Mouse (Mus musculus) midbrain, embryonic 13.5 days (tissue): ENCODE measurements around the gene Rhbdd2. TPM values are rescaled to one million over a fixed set of nuclear protein-coding genes. Genes with fewer than 3 reads are reported as not detected.
"Not testable (repeated sequence)": the region's sequence is repeated elsewhere in the genome, so short reads cannot be mapped to it uniquely, and the experiment has no call there.

Experiments used
- ATAC-seq: fragments of 200-750 bp; cut with Nextera tagmentation; 2 replicates; pipeline ENCODE4 v1.8.0; 2017; ENCODE audit warnings: mild to moderate bottlenecking, moderate TSS enrichment, moderate library complexity
- H3K27ac ChIP-seq: fragments of 300-500 bp; sonication (generic); 2 replicates; pipeline ENCODE4 v1.5.1; 2015; ENCODE audit warnings: inconsistent platforms, mild to moderate bottlenecking, moderate library complexity
- H3K27me3 ChIP-seq: fragments of 300-500 bp; sonication (generic); 2 replicates; pipeline ENCODE4 v1.6.1; 2015; ENCODE audit warnings: mild to moderate bottlenecking, inconsistent platforms
- H3K36me3 ChIP-seq: fragments of 300-500 bp; sonication (generic); 2 replicates; pipeline ENCODE4 v1.6.1; 2015; ENCODE audit warnings: mild to moderate bottlenecking, inconsistent platforms
- H3K4me1 ChIP-seq: fragments of 300-500 bp; sonication (generic); replicated peaks from 2 replicates; pipeline ENCODE4 v1.6.1; 2015; ENCODE audit warnings: inconsistent platforms
- H3K4me2 ChIP-seq: fragments of 300-500 bp; sonication (generic); replicated peaks from 2 replicates; pipeline ENCODE4 v1.6.1; 2015; ENCODE audit warnings: moderate library complexity, mild to moderate bottlenecking, inconsistent platforms
- H3K4me3 ChIP-seq: fragments of 300-500 bp; sonication (generic); replicated peaks from 2 replicates; pipeline ENCODE4 v1.5.1; 2015; ENCODE audit warnings: mild to moderate bottlenecking, inconsistent platforms
- H3K9ac ChIP-seq: fragments of 300-500 bp; sonication (generic); replicated peaks from 2 replicates; pipeline ENCODE4 v1.6.1; 2015; ENCODE audit warnings: mild to moderate bottlenecking, inconsistent platforms
- H3K9me3 ChIP-seq: fragments of 300-500 bp; sonication (generic); 2 replicates; pipeline ENCODE4 v1.6.1; 2016; ENCODE audit warnings: mild to moderate bottlenecking, inconsistent platforms
- WGBS: fragments of 180-500 bp; shearing (Covaris S2); methylation state at CpG from one replicate; pipeline ENCODE4 v1.1.7; 2015; 5-methylcytosine and 5-hydroxymethylcytosine counted together
- polyA plus RNA-seq: library from polyadenylated mRNA; unstranded; fragments of >200 nt; fragmentation: Nextera tagmentation; extraction: Ambion mirVana; gene quantifications from 2 replicates; pipeline ENCODE4 v1.2.1, GENCODE M21; 2015

Rhbdd2 gene
- polyA plus RNA-seq: 88.1 and 88.3 TPM in 2 replicates

GRCm38 (mm10) chr5:135632117-135632796 is at the start of gene Rhbdd2:
Gene Rhbdd2 (plus strand): TSS chr5:135632618.
- H3K4me1 ChIP-seq: peaks cover 12% of the 10 kb centered on the region
- H3K36me3 ChIP-seq: peaks cover 23% of the 10 kb centered on the region
- H3K9ac ChIP-seq: peak within 1 kb of the TSS; percentile 85
- H3K27me3 ChIP-seq: no peaks in the 10 kb centered on the region
- H3K9me3 ChIP-seq: no peaks in the 10 kb centered on the region
- peak within 1 kb of the TSS; percentile 67 for H3K4me2 ChIP-seq
- peak within 1 kb of the TSS; percentile 79 for H3K4me3 ChIP-seq
- ATAC-seq: peak; percentile 99
- peak within 1 kb of the TSS; percentile 93 for H3K27ac ChIP-seq
- 12% methylated on average over 30 of the region's 30 CpGs for WGBS

- 93% methylated on average over 8 of the region's 8 CpGs for WGBS
- Histone ChIP-seq H3K36me3 (no peaks in the 10 kb centered on the region), H3K27ac (no peak overlapping the region), H3K9ac (no peak overlapping the region), H3K4me1 (no peaks in the 10 kb centered on the region), H3K27me3 (no peaks in the 10 kb centered on the region), H3K4me2 (no peak overlapping the region), H3K4me3 (no peak overlapping the region), H3K9me3 (no peaks in the 10 kb centered on the region; the same call in 1 of the 2 replicates)
- no peak for ATAC-seq
Measured at GRCm38 (mm10) chr5:135585691-135586090, 46.7 kb upstream of the Rhbdd2 start.

- no peak overlapping the region for H3K4me3 ChIP-seq
- 89% methylated on average over 4 of the region's 4 CpGs for WGBS
- no peak overlapping the region for H3K4me2 ChIP-seq
- ATAC-seq: no peak
- no peaks in the 10 kb centered on the region for H3K27me3 ChIP-seq
- H3K36me3 ChIP-seq: no peaks in the 10 kb centered on the region
- H3K9ac ChIP-seq: no peak overlapping the region
- H3K27ac ChIP-seq: no peak overlapping the region
- H3K4me1 ChIP-seq: no peaks in the 10 kb centered on the region
- H3K9me3 ChIP-seq: no peaks in the 10 kb centered on the region; the same call in 1 of the 2 replicates
Measured at GRCm38 (mm10) chr5:135587764-135588163, 44.7 kb upstream of the Rhbdd2 start.

- no peak for ATAC-seq
- Histone ChIP-seq H3K9ac (no peak overlapping the region), H3K4me3 (no peak overlapping the region), H3K36me3 (no peaks in the 10 kb centered on the region), H3K9me3 (no peaks in the 10 kb centered on the region; the same call in 1 of the 2 replicates), H3K27ac (no peak overlapping the region), H3K4me2 (no peak overlapping the region), H3K4me1 (no peaks in the 10 kb centered on the region), H3K27me3 (no peaks in the 10 kb centered on the region)
- WGBS: 82% methylated on average over 12 of the region's 12 CpGs
Measured at GRCm38 (mm10) chr5:135589996-135590784, 42.2 kb upstream of the Rhbdd2 start.

- not testable (repeated sequence) for H3K4me1 ChIP-seq, ATAC-seq, H3K27me3 ChIP-seq, H3K4me3 ChIP-seq, H3K9ac ChIP-seq, H3K9me3 ChIP-seq, H3K4me2 ChIP-seq, H3K27ac ChIP-seq, H3K36me3 ChIP-seq
- WGBS: no CpG with 5 or more reads among the region's 1 CpGs
Measured at GRCm38 (mm10) chr5:135604643-135605042, 27.8 kb upstream of the Rhbdd2 start.

- not testable (repeated sequence) for H3K9me3 ChIP-seq, H3K9ac ChIP-seq, H3K27me3 ChIP-seq, H3K27ac ChIP-seq, ATAC-seq, H3K36me3 ChIP-seq, H3K4me3 ChIP-seq, H3K4me2 ChIP-seq, H3K4me1 ChIP-seq
- WGBS: no CpG with 5 or more reads among the region's 1 CpGs
Measured at GRCm38 (mm10) chr5:135606717-135607116, 25.7 kb upstream of the Rhbdd2 start.

- Histone ChIP-seq H3K9me3 (peaks cover 10% of the 10 kb centered on the region; the same call in 1 of the 2 replicates), H3K4me1 (no peaks in the 10 kb centered on the region), H3K9ac (no peak overlapping the region), H3K27me3 (no peaks in the 10 kb centered on the region), H3K27ac (no peak overlapping the region), H3K36me3 (no peaks in the 10 kb centered on the region), H3K4me2 (no peak overlapping the region), H3K4me3 (no peak overlapping the region)
- 37% methylated on average over 1 of the region's 1 CpGs for WGBS
- ATAC-seq: no peak
Measured at GRCm38 (mm10) chr5:135607581-135607980, 24.8 kb upstream of the Rhbdd2 start.

GRCm38 (mm10) chr5:135609794-135610193 is 22.6 kb upstream of the Rhbdd2 start:
- Histone ChIP-seq H3K4me3 (no peak overlapping the region), H3K36me3 (no peaks in the 10 kb centered on the region), H3K27me3 (no peaks in the 10 kb centered on the region), H3K9ac (no peak overlapping the region), H3K4me1 (no peaks in the 10 kb centered on the region), H3K4me2 (no peak overlapping the region), H3K9me3 (peaks cover 4% of the 10 kb centered on the region; the same call in 1 of the 2 replicates), H3K27ac (no peak overlapping the region)
- 86% methylated on average over 4 of the region's 4 CpGs for WGBS
- ATAC-seq: no peak

- not testable (repeated sequence) for ATAC-seq, H3K36me3 ChIP-seq, H3K4me2 ChIP-seq, H3K9me3 ChIP-seq, H3K4me3 ChIP-seq, H3K27me3 ChIP-seq, H3K4me1 ChIP-seq, H3K27ac ChIP-seq, H3K9ac ChIP-seq
- 88% methylated on average over 10 of the region's 10 CpGs for WGBS
Measured at GRCm38 (mm10) chr5:135619741-135620140, 12.7 kb upstream of the Rhbdd2 start.

- Histone ChIP-seq H3K9me3 (no peaks in the 10 kb centered on the region), H3K9ac (no peak overlapping the region), H3K4me3 (no peak overlapping the region), H3K36me3 (no peaks in the 10 kb centered on the region), H3K4me1 (no peaks in the 10 kb centered on the region), H3K27ac (no peak overlapping the region), H3K27me3 (no peaks in the 10 kb centered on the region), H3K4me2 (no peak overlapping the region)
- ATAC-seq: no peak
- 92% methylated on average over 9 of the region's 9 CpGs for WGBS
Measured at GRCm38 (mm10) chr5:135620526-135620925, 11.9 kb upstream of the Rhbdd2 start.

GRCm38 (mm10) chr5:135621725-135622124 is 10.7 kb upstream of the Rhbdd2 start:
- no peak overlapping the region for H3K4me3 ChIP-seq
- no peaks in the 10 kb centered on the region for H3K9me3 ChIP-seq
- ATAC-seq: no peak
- H3K27me3 ChIP-seq: no peaks in the 10 kb centered on the region
- H3K4me2 ChIP-seq: no peak overlapping the region
- WGBS: 85% methylated on average over 10 of the region's 10 CpGs
- no peak overlapping the region for H3K27ac ChIP-seq
- no peaks in the 10 kb centered on the region for H3K4me1 ChIP-seq
- H3K36me3 ChIP-seq: no peaks in the 10 kb centered on the region
- no peak overlapping the region for H3K9ac ChIP-seq

GRCm38 (mm10) chr5:135623006-135623563 is 9.3 kb upstream of the Rhbdd2 start:
- Histone ChIP-seq H3K9ac (no peak overlapping the region), H3K27me3 (no peaks in the 10 kb centered on the region), H3K4me2 (no peak overlapping the region), H3K36me3 (no peaks in the 10 kb centered on the region), H3K27ac (no peak overlapping the region), H3K4me3 (no peak overlapping the region), H3K4me1 (no peaks in the 10 kb centered on the region), H3K9me3 (no peaks in the 10 kb centered on the region)
- WGBS: 89% methylated on average over 18 of the region's 18 CpGs
- ATAC-seq: no peak
